Mouse (Mus musculus) midbrain, embryonic 12.5 days (tissue): ENCODE data around the gene Fshr. TPM values are rescaled to one million over a fixed set of nuclear protein-coding genes. Genes with fewer than 3 reads are reported as not detected.
"Not testable (repeated sequence)": the region's sequence is repeated elsewhere in the genome, so short reads cannot be mapped to it uniquely, and the experiment has no call there.

Experiments used
- ATAC-seq: fragments of 200-750 bp; cut with Nextera tagmentation; 2 replicates; pipeline ENCODE4 v1.8.0; 2017; ENCODE audit warnings: low read depth, moderate TSS enrichment, moderate library complexity; ENCODE audit not compliant: low FRiP score
- H3K27ac ChIP-seq: fragments of 300-500 bp; sonication (generic); replicated peaks from 2 replicates; pipeline ENCODE4 v1.5.1; 2016; ENCODE audit warnings: mild to moderate bottlenecking
- H3K27me3 ChIP-seq: fragments of 300-500 bp; sonication (generic); 2 replicates; pipeline ENCODE4 v1.6.1; 2016; ENCODE audit warnings: mild to moderate bottlenecking
- H3K36me3 ChIP-seq: fragments of 300-500 bp; sonication (generic); 2 replicates; pipeline ENCODE4 v1.6.1; 2016
- H3K4me1 ChIP-seq: fragments of 300-500 bp; sonication (generic); 2 replicates; pipeline ENCODE4 v1.6.1; 2016
- H3K4me2 ChIP-seq: fragments of 300-500 bp; sonication (generic); replicated peaks from 2 replicates; pipeline ENCODE4 v1.6.1; 2016; ENCODE audit warnings: mild to moderate bottlenecking, moderate library complexity
- H3K4me3 ChIP-seq: fragments of 300-500 bp; sonication (generic); 2 replicates; pipeline ENCODE4 v1.5.1; 2016; ENCODE audit warnings: mild to moderate bottlenecking
- H3K9ac ChIP-seq: fragments of 300-500 bp; sonication (generic); replicated peaks from 2 replicates; pipeline ENCODE4 v1.6.1; 2016; ENCODE audit warnings: mild to moderate bottlenecking, moderate library complexity
- H3K9me3 ChIP-seq: fragments of 300-500 bp; sonication (generic); 2 replicates; pipeline ENCODE4 v1.6.1; 2016; ENCODE audit warnings: mild to moderate bottlenecking
- WGBS: fragments of 180-500 bp; shearing (Covaris S2); methylation state at CpG from one replicate; pipeline ENCODE4 v1.1.7; 2016; 5-methylcytosine and 5-hydroxymethylcytosine counted together
- polyA plus RNA-seq: library from polyadenylated mRNA; unstranded; fragments of >200 nt; fragmentation: Nextera tagmentation; extraction: Ambion mirVana; gene quantifications from 2 replicates; pipeline ENCODE4 v1.2.1, GENCODE M21; 2016

Fshr gene
- not detected in 2 replicates for polyA plus RNA-seq

DNA sequence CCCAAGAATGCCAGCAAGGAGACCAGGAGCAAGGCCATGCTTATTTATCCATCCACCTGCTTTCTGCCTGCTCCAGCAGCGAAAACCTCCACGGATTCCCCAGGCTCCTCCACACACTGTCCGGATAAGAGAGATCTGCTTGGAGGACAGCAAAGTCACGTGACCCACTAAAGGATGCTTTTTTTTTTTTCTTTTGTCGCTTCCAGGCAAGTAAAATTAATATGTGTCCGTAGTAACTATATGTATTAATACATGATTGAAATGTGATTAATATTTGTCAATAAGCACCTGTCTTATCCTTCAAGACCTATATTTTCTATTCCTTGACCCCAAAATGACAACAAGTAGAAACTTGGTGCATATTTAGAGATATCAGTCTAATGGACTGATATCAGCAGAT, at the start of gene Fshr:
Fshr (minus strand) TSS at position 101 of the 400 bp plus-strand sequence.
- 91% methylated on average over 6 of the region's 6 CpGs for WGBS
- Histone ChIP-seq H3K36me3 (no peaks in the 10 kb centered on the region), H3K4me1 (no peaks in the 10 kb centered on the region)

GRCm38 (mm10) chr17:89202181-89202580, 1.7 kb upstream of the Fshr start:
- no peak overlapping the region for H3K4me3 ChIP-seq
- ATAC-seq, result no peak
- H3K36me3 ChIP-seq, result no peaks in the 10 kb centered on the region
- H3K27me3 ChIP-seq, result no peaks in the 10 kb centered on the region
- no peak overlapping the region for H3K4me2 ChIP-seq
- 85% methylated on average over 6 of the region's 6 CpGs for WGBS
- H3K9ac ChIP-seq, result no peak overlapping the region
- no peaks in the 10 kb centered on the region for H3K9me3 ChIP-seq
- no peak overlapping the region for H3K27ac ChIP-seq
- no peaks in the 10 kb centered on the region for H3K4me1 ChIP-seq

More for the DNA sequence above, at the start of gene Fshr:
- H3K4me3 ChIP-seq, result no peak within 1 kb of the TSS
- H3K9ac ChIP-seq, result no peak within 1 kb of the TSS
- no peak within 1 kb of the TSS for H3K27ac ChIP-seq
- no peaks in the 10 kb centered on the region for H3K9me3 ChIP-seq
- no peak for ATAC-seq
- H3K4me2 ChIP-seq, result no peak within 1 kb of the TSS
- H3K27me3 ChIP-seq, result no peaks in the 10 kb centered on the region

GRCm38 (mm10) chr17:89173545-89173944, 26.9 kb downstream of the Fshr start:
- H3K4me3 ChIP-seq, result no peak overlapping the region
- WGBS, result 90% methylated on average over 1 of the region's 1 CpGs
- no peak for ATAC-seq
- H3K27me3 ChIP-seq, result no peaks in the 10 kb centered on the region
- no peaks in the 10 kb centered on the region for H3K9me3 ChIP-seq
- H3K9ac ChIP-seq, result no peak overlapping the region
- H3K36me3 ChIP-seq, result no peaks in the 10 kb centered on the region
- H3K27ac ChIP-seq, result no peak overlapping the region
- no peak overlapping the region for H3K4me2 ChIP-seq
- H3K4me1 ChIP-seq, result no peaks in the 10 kb centered on the region

GRCm38 (mm10) chr17:89164773-89165172, 35.7 kb downstream of the Fshr start:
- H3K27ac ChIP-seq, result no peak overlapping the region
- H3K27me3 ChIP-seq, result no peaks in the 10 kb centered on the region
- no peak overlapping the region for H3K4me2 ChIP-seq
- no peak for ATAC-seq
- H3K9me3 ChIP-seq, result no peaks in the 10 kb centered on the region
- no peak overlapping the region for H3K9ac ChIP-seq
- no peaks in the 10 kb centered on the region for H3K36me3 ChIP-seq
- no peak overlapping the region for H3K4me3 ChIP-seq
- H3K4me1 ChIP-seq, result no peaks in the 10 kb centered on the region

DNA sequence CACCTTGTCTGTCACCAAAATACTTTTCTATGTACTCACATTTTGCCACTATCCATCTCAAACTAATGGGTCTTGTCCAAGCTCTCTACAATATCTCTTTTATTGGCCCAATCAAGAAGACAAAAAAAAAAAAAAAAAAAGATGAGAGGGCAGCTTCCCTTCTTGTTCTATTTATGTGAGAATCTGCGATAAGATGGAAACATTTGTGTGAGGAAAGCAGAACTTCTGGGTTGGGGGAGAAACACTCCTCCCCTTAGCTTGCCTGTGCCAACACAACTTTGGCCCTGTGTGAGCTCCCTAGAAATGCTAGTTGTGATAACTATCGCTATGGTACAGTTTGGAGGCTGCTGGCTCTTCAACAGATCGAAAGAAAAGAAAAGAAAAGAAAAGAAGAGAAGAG, 38.0 kb downstream of the Fshr start:
- no peak overlapping the region for H3K27ac ChIP-seq
- WGBS, result 91% methylated on average over 3 of the region's 3 CpGs
- no peaks in the 10 kb centered on the region for H3K9me3 ChIP-seq
- H3K36me3 ChIP-seq, result no peaks in the 10 kb centered on the region
- no peak for ATAC-seq
- no peaks in the 10 kb centered on the region for H3K4me1 ChIP-seq
- no peaks in the 10 kb centered on the region for H3K27me3 ChIP-seq
- H3K9ac ChIP-seq, result no peak overlapping the region
- H3K4me3 ChIP-seq, result no peak overlapping the region
- H3K4me2 ChIP-seq, result no peak overlapping the region

DNA sequence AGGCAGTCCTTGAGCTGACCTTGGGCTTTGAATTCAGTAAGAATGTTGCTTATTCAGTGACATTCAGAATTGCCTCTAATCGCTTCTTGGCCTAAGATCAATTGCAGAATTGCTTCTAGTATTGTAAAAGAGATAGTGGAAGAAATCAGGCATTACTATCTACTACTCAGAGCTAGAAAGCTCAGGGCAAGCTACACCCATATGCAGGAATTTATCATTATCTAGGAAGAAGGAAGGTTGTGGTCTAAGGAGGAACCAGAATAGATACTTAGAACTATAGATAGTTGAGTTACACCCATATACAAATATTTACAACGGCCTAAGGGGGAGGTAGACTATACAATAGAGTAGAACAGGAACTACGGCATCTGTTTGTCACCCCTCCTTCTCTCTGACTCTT, 41.1 kb downstream of the Fshr start:
- 88% methylated on average over 3 of the region's 3 CpGs for WGBS
- ATAC-seq, H3K9me3 ChIP-seq, H3K36me3 ChIP-seq, H3K4me3 ChIP-seq, H3K4me1 ChIP-seq, H3K27me3 ChIP-seq, H3K4me2 ChIP-seq, H3K27ac ChIP-seq, H3K9ac ChIP-seq: not testable (repeated sequence)

DNA sequence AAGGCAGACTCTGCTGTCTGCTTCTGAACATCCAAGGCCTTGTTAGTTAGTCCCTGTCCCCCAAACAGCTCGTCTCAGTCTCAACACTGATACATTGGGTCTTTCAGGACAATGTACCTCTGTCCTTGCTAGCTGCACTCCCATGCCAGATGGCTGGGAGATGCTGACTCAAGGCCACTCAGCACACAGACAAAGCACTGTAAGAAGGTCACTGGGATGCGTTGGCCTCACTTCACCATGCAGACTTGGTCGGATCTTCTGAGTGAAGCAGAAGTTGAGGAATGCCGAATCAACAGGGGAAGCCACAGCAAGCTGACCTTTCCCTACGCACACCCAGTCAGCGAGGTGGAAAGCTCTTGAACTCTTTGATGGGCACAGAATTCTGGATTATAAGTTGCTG, 55.7 kb downstream of the Fshr start:
- no peak overlapping the region for H3K4me2 ChIP-seq
- H3K27me3 ChIP-seq, result no peaks in the 10 kb centered on the region
- no peaks in the 10 kb centered on the region for H3K4me1 ChIP-seq
- ATAC-seq, result no peak
- H3K27ac ChIP-seq, result no peak overlapping the region
- 85% methylated on average over 6 of the region's 6 CpGs for WGBS
- H3K9me3 ChIP-seq, result no peaks in the 10 kb centered on the region
- no peaks in the 10 kb centered on the region for H3K36me3 ChIP-seq
- no peak overlapping the region for H3K9ac ChIP-seq
- H3K4me3 ChIP-seq, result no peak overlapping the region

- no peak for ATAC-seq
- Histone ChIP-seq H3K4me1 (no peaks in the 10 kb centered on the region), H3K27me3 (no peaks in the 10 kb centered on the region), H3K9ac (no peak overlapping the region), H3K4me2 (no peak overlapping the region), H3K4me3 (no peak overlapping the region), H3K9me3 (no peaks in the 10 kb centered on the region), H3K27ac (no peak overlapping the region), H3K36me3 (no peaks in the 10 kb centered on the region)
- 75% methylated on average over 2 of the region's 2 CpGs for WGBS
Measured at GRCm38 (mm10) chr17:89120023-89120422, 80.5 kb downstream of the Fshr start.

DNA sequence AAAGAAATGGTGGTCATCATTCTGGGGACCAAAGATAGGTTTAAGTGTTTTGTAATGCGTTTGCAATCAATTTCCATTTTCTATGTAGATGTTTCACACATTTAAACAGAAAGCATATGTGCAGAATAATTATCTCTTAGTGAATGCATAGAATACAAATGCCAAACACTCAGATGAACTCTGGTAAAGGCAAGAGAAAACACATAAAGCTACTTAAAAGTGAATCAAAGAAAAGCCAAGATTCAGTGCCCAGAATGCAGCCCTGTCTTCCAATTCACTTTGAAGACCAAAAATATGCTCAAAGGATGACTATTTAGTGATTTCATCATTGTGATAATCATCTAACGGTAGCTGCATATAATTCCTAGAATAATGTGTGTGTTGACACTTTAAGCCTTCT, 81.2 kb downstream of the Fshr start:
- no peak overlapping the region for H3K9ac ChIP-seq
- H3K9me3 ChIP-seq, result no peaks in the 10 kb centered on the region
- H3K4me1 ChIP-seq, result no peaks in the 10 kb centered on the region
- ATAC-seq, result no peak
- WGBS, result 63% methylated on average over 2 of the region's 2 CpGs
- H3K27ac ChIP-seq, result no peak overlapping the region
- H3K36me3 ChIP-seq, result no peaks in the 10 kb centered on the region
- H3K4me2 ChIP-seq, result no peak overlapping the region
- H3K27me3 ChIP-seq, result no peaks in the 10 kb centered on the region
- H3K4me3 ChIP-seq, result no peak overlapping the region

GRCm38 (mm10) chr17:89113944-89114343, 86.5 kb downstream of the Fshr start:
- no peaks in the 10 kb centered on the region for H3K9me3 ChIP-seq
- ATAC-seq, result no peak

DNA sequence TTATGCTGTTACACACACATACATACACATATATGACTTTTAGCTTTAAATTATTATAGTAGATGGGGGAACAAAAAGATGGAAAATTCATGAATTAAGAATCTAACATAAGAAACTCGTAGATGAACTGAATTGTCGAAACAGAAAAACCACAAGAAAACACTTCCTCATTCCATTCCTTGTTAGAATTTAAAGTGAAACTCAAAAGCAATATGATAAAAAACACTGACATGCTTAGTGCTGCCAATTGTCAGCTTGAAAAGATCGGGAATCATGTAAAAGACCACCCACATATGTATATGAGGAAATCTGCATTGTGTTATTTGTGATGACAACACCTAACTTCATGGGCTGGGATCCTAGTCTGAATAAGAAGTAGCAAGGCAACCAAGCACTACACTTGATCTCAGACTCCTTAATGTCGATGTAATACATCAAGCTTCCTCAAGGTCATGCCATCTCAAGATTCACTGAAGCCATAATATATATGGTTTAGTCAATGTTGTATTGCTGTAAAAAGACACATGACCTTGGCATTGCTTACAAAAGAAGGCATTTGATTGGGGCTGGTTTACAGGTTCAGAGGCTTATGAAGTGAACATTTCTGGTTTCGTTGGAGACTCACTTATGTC, 99.6 kb downstream of the Fshr start:
- Histone ChIP-seq H3K9me3 (no peaks in the 10 kb centered on the region), H3K4me1 (no peaks in the 10 kb centered on the region), H3K27me3 (no peaks in the 10 kb centered on the region), H3K27ac (no peak overlapping the region), H3K9ac (no peak overlapping the region), H3K4me2 (no peak overlapping the region), H3K36me3 (no peaks in the 10 kb centered on the region), H3K4me3 (no peak overlapping the region)
- 87% methylated on average over 5 of the region's 5 CpGs for WGBS
- ATAC-seq, result no peak

More at GRCm38 (mm10) chr17:89113944-89114343, 86.5 kb downstream of the Fshr start:
- no peaks in the 10 kb centered on the region for H3K27me3 ChIP-seq
- no peak overlapping the region for H3K4me3 ChIP-seq
- no peaks in the 10 kb centered on the region for H3K4me1 ChIP-seq
- H3K27ac ChIP-seq, result no peak overlapping the region
- H3K36me3 ChIP-seq, result no peaks in the 10 kb centered on the region
- H3K4me2 ChIP-seq, result no peak overlapping the region
- no peak overlapping the region for H3K9ac ChIP-seq

DNA sequence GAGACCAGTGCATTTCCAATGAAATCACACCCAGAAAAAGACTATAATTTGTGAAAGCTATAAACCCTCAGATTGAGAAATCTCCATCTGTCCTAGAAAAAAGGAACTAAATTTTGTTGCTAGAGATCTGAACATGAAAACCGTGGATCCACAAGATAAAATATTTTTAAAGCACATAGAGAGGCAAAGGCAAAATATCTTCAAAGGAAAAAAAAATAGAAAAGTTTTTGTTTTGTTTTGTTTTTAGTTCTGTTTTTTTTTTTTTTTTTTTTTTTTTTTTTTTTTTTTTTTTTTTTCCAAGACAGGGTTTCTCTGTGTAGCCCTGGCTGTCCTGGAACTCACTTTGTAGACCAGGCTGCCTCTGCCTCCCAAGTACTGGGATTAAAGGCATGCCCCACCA, 100.7 kb downstream of the Fshr start:
- not testable (repeated sequence) for H3K9me3 ChIP-seq, ATAC-seq, H3K9ac ChIP-seq, H3K36me3 ChIP-seq, H3K4me3 ChIP-seq, H3K27ac ChIP-seq, H3K4me2 ChIP-seq, H3K27me3 ChIP-seq, H3K4me1 ChIP-seq
- WGBS, result 82% methylated on average over 1 of the region's 1 CpGs
